Mouse (Mus musculus) cerebellum, adult 11-12 months (tissue): ENCODE results near the gene Tubb1.

Experiments used
- DNase-seq: peaks from one replicate; pipeline ENCODE4 v3.0.0; 2022

The Tubb1 gene

DNA sequence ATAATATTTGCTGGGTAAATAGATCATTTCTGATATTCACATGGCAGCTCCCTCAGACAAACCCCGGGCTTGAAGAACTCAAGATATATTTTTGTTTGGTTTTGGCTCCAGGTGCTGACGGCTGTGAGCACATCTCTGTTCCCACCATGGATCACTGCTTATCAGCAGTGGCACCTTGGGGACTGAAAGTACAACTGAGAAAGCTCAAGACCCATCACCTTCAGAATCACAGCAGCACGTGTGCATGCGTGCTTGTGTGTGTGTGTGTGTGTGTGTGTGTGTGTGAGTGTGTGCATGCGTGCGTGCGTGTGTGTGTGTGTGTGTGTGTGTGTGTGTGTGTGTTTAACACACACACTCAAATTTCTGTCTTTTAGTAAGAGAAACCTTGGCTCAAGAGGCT, 6.1 kb upstream of the Tubb1 start:
- DNase-seq, result no peak

DNA sequence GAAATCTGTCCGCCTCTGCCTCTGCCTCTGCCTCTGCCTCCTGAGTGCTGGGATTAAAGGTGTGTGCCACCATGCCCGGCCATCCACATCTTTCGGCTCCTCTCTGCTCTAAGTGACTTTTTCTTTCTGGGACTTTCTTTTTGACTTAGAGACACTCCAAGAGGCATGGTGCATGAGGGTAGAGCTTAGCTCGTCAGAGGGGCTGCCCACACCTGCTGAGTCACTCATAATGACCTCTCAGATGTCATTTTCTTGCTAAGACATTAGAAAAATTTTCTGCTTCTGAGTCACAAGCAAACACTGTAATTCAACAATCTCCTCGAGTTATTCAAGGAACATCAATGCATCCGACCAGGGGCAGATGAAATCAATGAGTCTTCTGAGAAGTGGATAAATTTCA, 5.5 kb upstream of the Tubb1 start:
- no peak for DNase-seq

DNA sequence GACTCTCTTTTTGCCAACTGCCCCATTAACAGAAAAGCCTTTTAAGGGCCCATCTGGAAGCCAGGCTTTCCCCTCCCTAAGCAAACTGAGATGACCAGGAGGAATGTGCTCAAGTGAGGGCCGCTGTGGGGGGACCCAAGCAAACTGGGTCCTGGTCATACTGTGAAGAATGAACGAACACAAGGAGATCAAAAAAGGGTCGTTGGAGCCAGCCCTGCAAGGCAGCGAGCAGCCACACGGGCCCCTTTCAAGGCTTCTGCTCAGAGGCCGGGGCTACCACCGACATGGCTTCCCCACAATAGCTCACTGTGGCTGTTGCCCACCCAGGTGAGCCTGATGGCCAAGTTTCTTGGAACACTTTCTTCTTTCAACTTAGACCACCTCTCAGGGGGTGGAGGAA, 4.0 kb upstream of the Tubb1 start:
- no peak for DNase-seq

DNA sequence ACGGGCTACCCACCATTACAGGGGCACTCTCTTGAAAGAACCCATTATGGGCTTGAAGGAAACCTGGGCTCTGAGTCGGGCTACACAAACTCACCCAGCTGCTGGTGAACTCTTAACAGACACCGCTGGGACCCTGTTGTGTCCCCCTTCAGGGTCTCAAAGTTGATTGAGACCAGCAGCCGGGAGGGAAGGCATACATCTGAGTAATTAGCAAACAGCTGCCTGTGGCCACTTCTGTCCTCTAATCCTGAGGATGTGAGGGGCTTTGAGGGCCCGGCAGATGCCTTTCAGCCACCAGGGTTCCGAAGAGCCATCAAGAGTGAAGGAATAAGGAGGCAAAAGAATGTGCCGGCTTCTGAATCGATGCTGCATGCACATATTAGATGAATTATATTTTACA, 3.6 kb upstream of the Tubb1 start:
- no peak for DNase-seq

DNA sequence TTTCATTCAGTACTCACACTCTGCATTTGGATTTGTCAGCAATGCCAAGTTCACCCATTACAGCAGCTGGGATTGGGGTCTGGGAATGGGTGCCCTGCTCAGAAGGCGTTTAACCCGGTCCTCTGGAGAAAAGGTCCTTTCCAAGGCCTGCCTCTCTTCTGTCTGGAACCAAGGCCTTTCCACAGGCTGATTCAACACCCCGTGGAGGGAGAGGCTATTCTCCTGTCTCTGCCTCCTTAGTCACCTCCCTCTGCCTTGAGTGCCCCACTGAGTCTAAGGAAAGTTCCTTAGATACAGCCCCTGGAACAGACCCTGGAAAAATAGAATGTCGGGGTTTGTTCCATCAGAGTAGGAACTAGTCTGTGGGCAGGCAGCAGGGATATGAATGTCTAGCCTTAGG, 2.1 kb upstream of the Tubb1 start:
- DNase-seq, result no peak

DNA sequence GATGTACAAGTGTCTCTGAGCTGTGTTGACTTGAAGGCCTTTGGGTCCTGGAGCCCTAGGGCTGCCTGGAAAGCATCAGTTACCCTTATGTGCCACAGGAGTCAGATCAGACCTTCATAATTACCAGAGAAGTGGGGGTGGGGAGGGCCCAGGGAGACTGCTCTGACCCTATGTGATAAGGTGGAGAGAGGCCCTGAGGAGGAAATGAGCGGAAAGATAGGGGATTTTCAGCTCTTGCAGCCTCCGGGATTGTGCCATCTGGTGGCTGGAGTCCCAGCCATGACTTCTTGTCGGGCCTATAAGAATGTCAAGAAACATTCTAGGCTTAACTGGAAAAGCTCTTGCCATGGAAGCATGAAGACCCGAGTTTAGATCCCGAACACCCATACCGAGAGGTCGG, 3.2 kb downstream of the Tubb1 start:
- DNase-seq, result no peak

DNA sequence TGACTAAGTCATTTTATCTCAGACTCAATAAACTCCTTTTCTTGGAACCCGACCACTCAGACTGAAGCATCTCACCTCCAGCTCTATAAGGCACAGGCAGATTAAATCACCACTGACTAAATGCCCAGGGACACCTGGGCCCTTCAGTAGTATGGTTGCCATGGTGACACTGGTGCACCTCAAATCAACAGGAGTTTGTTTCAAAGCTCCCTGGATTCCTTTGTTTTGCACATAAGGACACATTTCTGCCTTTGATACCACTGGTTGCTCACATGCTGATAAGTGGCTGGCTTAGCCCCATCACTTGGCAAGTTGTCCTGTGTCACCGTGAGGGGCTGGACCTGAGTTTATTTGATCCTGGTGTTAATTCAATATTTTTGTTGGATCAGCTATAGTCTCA, 8.9 kb downstream of the Tubb1 start:
- no peak for DNase-seq

DNA sequence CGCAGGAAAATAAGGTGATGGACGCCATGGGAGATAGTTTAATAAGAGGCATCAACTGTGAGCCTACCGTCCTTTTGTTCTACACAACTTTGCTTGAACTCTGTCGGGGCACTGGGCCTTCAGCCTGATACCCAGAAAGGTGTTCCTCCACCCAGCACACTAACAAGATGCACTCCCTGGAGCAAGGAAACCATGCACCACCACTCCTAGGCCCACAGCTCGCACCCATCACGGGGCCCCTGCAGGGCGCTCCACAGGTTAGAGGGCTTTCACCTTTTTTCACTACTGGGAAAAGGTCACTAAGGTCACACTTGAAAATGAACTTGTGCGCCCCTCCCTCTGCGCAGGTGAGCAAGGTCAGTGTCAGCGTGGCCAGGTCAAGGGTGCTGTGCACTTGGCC, 12.9 kb downstream of the Tubb1 start:
- no peak for DNase-seq

DNA sequence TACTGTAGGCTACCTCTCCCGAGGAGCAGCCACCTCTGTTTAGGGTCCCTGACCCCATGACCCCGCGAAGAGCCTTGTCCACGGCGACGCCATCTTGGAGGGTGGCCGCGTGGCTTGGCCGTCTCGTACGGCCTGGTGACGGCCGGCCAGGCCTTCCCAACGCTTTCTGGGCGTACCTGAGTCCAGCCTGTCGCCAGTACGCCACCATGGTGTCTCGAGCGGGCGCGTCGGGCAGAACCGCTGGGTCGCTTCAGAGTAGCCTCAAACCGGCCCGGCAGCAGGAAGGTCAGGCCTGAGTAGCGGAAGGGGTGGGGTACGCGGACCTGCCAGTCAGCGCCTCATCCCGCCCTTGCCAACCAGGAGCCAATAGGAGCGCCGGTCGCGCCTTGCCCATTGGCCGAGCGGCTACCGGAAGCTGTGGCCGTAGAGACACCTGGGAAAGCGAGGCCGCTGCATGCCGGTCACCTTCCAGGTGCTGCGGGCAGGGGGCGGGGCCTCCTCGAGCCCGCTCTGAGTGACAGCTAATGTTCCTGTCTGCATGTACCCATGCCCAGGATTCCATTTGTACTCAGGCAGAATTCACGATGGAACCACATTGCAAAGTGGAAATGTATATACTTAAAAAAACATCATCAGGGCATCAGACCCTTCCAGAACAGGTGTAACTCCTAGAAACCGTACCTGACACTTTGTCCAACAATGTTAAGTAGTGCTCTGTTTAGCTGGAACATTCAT, 13.5 kb downstream of the Tubb1 start, which contains the start of gene Atp5e:
Gene Atp5e (minus strand): TSS at position 317 of the 735 bp plus-strand sequence.
- peak; percentile 98 for DNase-seq

DNA sequence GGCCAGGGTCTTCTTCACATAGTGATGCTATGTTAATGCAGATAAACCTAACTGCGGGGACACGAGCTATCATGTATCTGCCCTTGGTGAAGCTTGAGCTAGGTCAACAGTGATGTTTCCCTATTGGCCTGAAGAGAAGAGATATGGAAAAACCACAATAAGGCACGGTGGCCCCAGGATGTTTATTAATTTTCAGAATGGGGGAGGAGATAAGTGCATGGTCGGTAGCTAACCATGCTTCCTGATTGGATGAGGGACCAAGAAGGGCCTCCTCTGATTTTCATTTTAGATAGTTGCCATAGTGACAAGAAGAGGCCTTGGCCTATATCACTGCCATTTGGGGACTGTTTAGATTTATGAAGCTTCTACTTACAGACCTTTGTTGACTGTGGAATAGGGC, 19.8 kb downstream of the Tubb1 start:
- DNase-seq, result no peak

DNA sequence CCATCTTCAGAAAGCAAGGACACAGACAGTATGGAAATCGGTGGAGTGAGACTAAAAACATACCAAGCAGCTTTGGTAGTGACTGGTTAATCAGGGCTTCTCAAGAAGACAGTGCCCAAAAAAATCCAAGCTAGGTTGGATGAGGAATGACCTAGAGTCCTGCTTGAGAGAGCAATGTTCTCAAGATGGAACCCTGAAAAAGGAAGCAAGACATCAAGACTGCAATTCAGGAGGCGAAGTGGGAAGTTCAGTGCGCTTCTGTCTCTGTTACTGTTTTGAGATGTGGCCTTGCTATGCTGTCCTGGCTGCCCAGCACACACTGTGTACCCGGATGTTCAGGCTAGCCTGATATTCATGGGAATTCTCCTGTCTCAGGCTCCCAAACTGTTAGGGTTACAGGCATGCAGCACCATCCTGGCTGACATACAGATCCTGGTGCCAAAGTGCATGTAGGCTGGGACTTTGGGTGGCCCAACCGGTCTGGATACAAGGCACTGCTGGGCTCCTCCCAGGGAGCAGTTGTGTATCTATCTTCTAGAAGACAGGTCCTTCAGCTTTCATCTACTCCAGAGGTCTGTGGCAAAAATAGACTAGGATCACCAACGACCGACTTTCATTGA, 20.4 kb downstream of the Tubb1 start:
- no peak for DNase-seq

DNA sequence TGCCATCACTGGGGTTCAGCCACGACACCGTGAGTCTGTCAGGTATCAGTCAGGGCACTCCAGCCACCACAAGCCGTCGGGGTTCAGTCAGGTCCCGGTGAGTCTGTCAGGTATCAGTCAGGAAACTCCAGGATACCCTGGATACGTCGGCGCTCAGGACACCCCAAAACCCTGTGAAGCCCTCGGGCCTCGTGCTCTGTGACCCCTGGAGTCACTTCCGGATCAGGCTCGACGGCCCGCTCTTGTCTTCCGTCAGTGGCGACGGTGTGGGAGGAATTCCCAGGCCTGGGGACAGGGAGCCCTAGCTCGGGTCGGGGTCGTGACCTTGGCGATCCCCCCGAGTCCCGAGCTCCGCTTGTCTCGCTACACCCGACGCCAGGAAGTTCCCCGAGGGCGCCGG, 21.9 kb downstream of the Tubb1 start:
- no peak for DNase-seq

DNA sequence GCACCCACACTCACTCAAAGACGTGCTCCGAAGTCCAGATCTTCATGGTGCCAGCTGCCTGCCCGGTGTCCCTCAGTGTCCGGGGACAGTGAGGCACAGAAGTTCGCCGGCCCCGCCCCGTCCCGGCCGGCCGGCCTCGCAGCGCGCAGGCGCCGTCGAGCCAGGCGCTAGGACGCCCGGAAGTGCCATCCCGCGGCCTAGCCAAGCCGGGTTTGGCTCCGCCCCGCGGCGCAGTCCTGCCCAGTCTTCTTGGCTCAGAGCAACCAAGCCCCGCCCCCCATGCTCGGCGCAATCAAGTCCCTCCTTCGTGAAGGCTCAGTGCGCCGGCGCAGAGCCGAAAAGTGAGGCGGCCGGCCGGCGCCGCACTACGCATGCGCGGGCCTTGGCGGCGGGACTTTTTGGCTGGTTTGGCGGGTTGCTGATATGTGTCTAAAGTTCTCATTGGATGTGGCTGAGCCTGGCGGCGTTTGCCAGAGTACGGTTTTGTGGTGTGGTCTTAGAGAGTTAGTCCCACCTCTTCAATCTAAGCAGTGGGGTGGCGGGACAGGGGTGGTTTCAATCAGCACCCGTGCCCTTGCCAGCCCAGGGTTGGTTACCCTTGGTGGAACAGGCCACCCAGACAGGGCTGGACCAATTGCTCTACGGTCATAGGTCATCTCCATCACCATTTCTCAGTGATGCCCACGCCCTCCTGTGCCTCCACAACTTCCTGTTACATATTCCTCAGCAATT, 22.5 kb downstream of the Tubb1 start, which contains the start of gene Prelid3b:
Gene Prelid3b (minus strand): TSS at position 264 of the 732 bp plus-strand sequence.
- peak; percentile 99 for DNase-seq

DNA sequence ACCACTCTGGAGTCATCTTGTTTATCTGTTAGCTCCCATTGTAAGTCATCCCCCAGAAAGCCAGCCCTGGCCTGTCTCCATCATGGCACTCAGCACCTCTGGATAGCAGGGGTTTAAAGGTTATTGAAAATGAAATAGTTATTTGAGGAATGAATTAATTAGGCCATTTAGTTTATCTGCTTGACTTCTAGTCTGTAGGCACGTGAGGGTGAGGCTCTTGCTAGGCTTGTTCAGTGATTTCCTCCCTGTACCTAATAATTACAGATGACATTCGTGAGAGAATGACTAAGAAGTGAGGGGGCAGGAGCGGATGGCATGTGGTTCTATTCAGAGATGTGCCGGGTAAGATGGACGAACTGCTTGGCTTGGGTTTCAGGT, 23.0 kb downstream of the Tubb1 start:
- DNase-seq, result no peak

DNA sequence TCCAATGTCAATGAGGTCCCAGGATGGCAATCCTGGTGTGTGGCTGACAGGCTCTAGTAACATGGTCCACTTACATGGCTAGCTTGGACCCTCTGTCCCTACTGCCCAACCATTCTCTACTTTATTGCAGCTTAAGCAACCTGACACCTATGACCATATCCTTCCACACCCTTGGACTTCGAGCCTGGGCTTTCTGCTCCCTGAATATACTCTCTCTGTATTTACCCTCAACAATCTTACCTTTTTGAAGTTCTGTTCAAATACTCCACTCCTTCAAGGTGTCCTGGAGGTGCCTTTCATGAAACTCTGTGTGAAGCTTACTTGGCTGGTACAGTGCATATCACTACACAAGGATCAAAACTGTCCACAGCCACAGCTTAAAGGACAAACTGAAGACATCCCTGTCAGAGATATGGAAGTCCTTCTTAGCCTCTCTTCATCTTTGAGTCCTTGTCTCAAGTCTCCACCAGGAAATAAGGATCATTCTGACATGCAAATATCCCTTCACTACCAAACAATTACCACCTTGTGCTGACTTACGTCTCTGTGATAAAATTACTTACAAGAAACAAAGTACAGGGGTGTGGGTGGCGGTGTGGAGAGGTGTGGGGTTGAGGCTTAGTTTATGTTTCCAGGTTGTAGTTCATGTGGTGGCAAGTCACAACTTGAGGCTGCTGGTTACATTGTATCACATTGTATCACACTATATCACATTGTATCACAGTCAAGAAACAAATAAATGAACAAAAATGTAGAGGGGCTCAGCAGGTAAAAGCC, 27.2 kb downstream of the Tubb1 start:
- no peak for DNase-seq

DNA sequence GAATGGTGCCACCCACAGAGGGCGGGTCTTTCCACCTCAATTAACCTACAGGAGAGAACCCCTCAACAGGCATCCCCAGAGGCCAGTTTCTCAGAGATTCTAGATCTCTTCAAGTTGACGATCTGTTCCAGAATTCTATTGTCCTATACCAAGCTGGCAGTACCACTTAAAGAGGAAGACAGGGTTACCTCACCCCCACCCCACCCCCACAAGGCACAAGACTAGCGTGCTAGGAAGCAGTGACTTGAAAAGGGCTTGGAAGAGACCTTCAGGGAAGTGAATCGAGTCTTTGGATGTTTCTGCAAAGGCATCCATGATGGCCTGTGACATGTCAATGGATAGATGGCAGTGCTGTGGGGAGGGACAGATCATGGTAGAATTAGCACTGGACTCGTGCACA, 28.3 kb downstream of the Tubb1 start:
- DNase-seq, result no peak

DNA sequence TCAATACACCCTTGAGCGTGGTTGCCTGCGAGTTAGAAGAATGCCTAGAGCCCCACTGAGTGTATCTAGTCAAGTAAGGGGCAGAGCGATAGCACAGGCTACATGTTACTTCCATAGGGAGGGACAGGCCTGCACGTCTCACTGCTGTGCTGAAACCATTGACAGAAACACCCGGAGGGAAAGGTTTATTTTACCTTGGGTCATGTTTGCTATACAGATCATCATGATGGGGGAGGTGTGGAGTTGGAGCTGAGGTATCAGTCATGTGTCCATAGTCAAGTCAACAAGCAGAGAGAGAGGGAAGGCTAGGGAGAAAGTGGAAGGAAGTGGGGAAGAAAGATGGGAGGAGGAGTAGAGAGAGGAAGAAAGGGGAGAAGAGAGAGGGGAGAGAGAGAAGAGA, 36.5 kb downstream of the Tubb1 start:
- DNase-seq, result no peak

DNA sequence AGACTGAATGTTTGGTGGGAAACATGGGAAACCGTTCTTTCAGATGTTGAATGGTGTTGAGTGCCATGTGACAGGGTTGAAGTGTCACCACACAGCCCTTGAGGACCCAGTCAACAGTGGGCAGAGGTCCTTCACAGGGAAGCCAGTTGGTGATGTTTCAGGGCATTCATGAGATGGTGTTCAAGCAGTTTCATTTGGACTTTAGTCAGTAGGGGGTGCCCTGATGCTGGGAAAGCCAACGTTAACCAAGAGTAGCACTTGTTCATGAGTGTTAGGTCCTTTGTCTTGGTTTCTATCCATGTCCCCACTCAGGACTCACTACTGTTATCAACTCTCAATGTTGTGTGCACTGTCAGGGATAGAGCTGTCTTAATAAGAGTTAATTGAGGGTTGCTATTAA, 42.4 kb downstream of the Tubb1 start:
- no peak for DNase-seq

DNA sequence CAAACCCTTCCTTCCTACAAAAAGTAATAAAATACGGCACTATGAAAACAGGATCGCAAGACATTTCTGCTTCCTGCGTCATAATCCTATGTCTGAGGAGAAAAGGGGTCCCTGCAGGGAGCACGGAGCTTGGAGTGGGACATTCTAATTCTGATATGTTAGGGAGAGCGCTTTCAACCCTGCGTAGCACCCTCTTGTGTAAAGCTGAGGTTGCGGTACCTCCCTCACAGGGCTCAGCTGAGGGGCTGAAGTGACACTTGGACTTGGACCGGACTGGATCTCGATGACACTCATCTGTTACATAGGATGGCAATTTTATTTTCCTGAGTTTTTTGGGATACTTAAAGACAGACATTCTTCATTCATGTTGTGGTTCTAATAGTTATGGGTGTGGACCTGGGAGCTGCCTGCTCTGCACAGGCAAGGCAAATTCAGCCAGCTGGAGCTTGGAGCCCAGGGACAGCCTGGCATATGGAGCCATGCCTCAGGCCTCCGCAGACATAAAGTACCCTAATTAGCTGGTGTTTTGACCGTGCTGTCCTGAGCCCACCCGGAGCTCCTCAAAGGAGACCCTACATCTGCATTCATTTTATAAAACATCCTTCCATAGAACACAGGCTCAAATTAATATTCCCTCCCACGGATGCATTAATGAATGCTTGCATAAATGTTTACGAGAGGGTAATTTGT, 50.5 kb downstream of the Tubb1 start:
- DNase-seq, result no peak

DNA sequence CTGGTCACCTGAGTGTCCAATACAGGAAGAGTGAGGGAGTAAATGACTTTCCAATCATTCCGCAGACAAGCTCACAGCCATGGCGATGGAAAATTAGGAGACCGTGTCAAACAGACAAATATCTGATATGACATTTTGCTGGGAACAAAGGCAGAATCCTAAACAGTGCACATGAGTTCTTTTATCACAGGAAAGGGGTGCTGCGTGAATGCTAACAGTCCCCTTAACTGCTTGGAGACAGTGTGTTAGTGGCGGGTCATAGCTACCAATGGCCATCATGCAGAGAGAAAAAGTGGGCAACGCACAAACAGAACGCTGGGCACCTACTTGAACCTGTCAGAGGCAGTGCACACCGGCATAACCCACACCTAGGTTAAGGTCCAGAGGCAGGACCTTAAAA, 51.0 kb downstream of the Tubb1 start:
- no peak for DNase-seq

DNA sequence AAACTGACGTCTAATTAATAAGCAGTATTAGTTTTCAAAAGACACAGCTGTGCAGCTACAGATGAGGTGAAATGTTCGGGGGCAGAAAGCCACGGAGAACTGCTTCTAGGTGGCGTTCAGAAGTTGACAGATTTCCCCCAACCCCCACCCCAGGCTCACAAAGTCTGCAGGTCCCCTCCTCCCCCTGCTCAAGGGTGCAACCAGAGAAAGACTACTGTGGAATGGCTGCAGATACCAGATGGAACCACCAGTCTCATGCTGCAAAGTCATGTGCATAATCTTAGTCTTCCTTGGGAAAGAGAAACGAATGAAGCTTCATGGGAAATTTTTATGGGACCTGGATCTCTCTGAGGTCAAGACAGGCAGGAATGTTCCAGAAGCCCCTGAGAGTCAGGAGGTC, 51.8 kb downstream of the Tubb1 start:
- no peak for DNase-seq

DNA sequence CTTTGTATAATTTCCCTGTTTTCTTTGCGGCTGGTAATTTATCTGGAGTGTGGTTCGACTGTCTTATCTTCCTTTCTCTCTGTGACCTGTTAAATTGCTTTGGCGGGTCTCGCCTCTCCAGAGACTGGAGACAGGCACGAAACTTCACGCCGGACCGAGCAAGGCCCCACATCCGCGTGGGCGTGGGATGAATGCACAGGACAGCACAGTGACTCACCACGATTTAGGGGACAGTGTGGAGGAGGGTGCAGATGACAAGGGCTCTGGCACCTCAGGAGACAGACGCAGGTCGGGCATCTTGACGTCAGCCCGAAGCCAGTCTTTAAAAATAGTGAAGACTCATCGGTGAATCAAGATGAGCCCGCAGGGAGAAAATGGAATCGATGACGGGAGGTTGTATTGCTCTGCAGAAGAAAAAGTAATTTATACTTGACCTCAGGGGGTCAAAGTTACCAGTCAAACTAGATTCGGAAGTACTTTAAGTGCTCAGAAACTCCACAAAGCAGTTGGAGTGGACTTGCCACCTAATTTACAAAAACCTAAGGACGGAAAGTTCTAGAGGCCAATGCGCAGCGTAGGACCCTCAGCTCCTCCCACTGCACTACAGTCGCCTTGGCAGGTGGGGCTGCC, 52.5 kb downstream of the Tubb1 start:
- DNase-seq, result no peak
